Mouse (Mus musculus): Measurements from ENCODE around the gene Gm42957. TPM values are rescaled to one million over a fixed set of nuclear protein-coding genes. Genes with fewer than 3 reads are reported as not detected.
A peak's percentile ranks its signal among the peaks of the same experiment; 100 is the strongest.

The Gm42957 gene
- polyA plus RNA-seq, 1 experiment = 0.01 TPM

DNA sequence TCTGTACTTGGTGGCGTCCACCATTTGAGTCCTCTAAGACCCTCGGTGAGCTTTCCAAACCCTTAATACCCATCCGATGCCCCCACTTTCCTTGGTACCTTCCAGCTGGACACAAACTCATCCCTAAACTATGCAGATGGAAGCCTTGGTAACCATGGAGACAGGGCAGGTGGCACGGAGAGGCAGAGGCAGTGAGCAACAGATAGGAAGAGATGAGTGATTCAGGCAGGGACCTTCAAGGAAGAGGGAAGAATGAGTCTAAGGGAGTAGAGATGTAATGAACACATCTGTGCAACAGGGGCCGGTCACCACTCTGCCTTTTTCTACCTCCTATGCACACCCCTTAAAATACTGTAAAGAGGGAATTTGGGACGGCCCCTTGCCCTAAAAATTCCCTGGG, 39.6 kb upstream of the Gm42957 start:
- H3K79me3 ChIP-seq (ENCODE audit: low read depth) = no peaks in the 10 kb centered on the region
- H3K4me3 ChIP-seq (ENCODE audit: insufficient read depth, poor library complexity, severe bottlenecking) = no peak overlapping the region
- no peaks in the 10 kb centered on the region for H3K79me2 ChIP-seq (ENCODE audit: control insufficient read depth, insufficient read depth)
- H3ac ChIP-seq (ENCODE audit: control insufficient read depth, insufficient read length, low read depth) = no peak overlapping the region
- H3K27me3 ChIP-seq (ENCODE audit: control insufficient read depth, insufficient read depth, insufficient read length) = no peaks in the 10 kb centered on the region
- TF ChIP-seq MYOD1 (IDR thresholded peaks at IDR 0.05; ENCODE audit: control insufficient read depth, insufficient read length, low read depth) (peak; percentile 43), MAX (IDR thresholded peaks at IDR 0.05) (no peak)
- H3K36me3 ChIP-seq (ENCODE audit: control insufficient read depth, insufficient read depth) = no peaks in the 10 kb centered on the region

DNA sequence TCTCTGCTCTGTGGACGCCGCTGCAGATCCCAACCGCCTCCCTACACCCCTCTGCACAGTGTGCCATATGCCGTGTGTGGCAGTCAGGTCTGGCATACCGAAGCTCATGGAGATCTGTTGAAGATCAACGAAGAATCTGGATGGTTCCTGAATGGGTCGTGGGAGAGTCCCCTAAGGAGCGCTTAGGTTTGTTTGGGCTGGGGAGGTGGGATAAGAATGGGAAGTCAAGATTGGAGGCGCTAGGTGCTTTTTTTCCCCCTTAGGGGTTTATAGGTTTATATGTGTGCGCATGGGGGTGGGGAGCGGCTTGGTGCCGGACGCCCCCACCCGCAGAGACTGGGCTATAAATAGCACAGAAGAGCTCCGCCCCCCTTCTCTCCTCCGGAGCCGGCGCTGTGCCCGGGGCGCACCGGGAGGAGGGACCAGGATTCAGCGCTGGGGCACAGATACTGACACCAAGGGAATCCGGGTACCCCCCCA, 39.0 kb upstream of the Gm42957 start, which contains the start of gene Ankrd34a:
Ankrd34a (plus strand) TSS at position 409 of the 480 bp plus-strand sequence.
- H3K27me3 ChIP-seq (ENCODE audit: control insufficient read depth, insufficient read depth, insufficient read length) = no peaks in the 10 kb centered on the region
- TF ChIP-seq MYOG (IDR thresholded peaks at IDR 0.05; ENCODE audit: control insufficient read depth, extremely low read depth, insufficient read length) (no peak), CEBPB (IDR thresholded peaks at IDR 0.05; ENCODE audit: low read depth) (no peak), CTCF (IDR thresholded peaks at IDR 0.05; ENCODE audit: control insufficient read depth, insufficient read depth, insufficient read length) (no peak), FOSL1 (IDR thresholded peaks at IDR 0.05; ENCODE audit: insufficient read depth, low read length, poor library complexity, severe bottlenecking) (no peak)
- peak within 1 kb of the TSS; percentile 21 for H3K4me3 ChIP-seq (ENCODE audit: insufficient read depth, poor library complexity, severe bottlenecking)
- peaks cover under 1% of the 10 kb centered on the region for H3K79me3 ChIP-seq (ENCODE audit: low read depth)
- peak within 1 kb of the TSS; percentile 45 for H3ac ChIP-seq (ENCODE audit: control insufficient read depth, insufficient read length, low read depth)
- peaks cover 1% of the 10 kb centered on the region for H3K79me2 ChIP-seq (ENCODE audit: control insufficient read depth, insufficient read depth)
- no peaks in the 10 kb centered on the region for H3K36me3 ChIP-seq (ENCODE audit: control insufficient read depth, insufficient read depth)

DNA sequence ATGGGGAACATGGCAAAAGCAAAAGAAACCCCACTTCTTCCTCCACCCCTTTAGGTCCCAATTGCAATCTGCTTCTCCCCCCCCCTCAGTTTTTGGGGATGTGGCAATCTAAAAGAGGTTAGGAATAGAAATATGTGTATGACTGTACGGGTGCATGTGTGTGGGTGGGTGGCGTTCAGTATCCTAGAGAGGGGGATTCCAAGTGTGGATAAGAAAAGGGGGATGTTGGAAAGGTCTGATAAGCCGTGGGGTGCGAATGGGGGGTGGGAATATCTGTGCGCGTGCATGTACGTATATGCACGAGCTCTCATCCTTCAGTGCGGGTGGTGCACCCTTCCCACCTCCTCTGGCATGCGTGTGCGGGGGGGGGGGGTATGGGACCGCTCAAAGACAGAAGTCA, 38.4 kb upstream of the Gm42957 start:
- H3K4me3 ChIP-seq (ENCODE audit: insufficient read depth, poor library complexity, severe bottlenecking) = peak overlapping the region; percentile 21
- H3K36me3 ChIP-seq (ENCODE audit: control insufficient read depth, insufficient read depth) = no peaks in the 10 kb centered on the region
- H3K79me2 ChIP-seq (ENCODE audit: control insufficient read depth, insufficient read depth) = peaks cover 7% of the 10 kb centered on the region
- H3ac ChIP-seq (ENCODE audit: control insufficient read depth, insufficient read length, low read depth) = no peak overlapping the region
- no peak for TF ChIP-seq CEBPB (IDR thresholded peaks at IDR 0.05; ENCODE audit: low read depth)
- no peak for TF ChIP-seq CTCF (IDR thresholded peaks at IDR 0.05; ENCODE audit: control insufficient read depth, insufficient read depth, insufficient read length)
- TF ChIP-seq MYOD1 (IDR thresholded peaks at IDR 0.05; ENCODE audit: control insufficient read depth, insufficient read length, low read depth) = no peak
- no peak for TF ChIP-seq USF1 (IDR thresholded peaks at IDR 0.05; ENCODE audit: low read depth)
- no peak for TF ChIP-seq FOSL1 (IDR thresholded peaks at IDR 0.05; ENCODE audit: insufficient read depth, low read length, poor library complexity, severe bottlenecking)
- no peak for TF ChIP-seq MAX (IDR thresholded peaks at IDR 0.05)
- no peak for TF ChIP-seq MYOG (IDR thresholded peaks at IDR 0.05; ENCODE audit: control insufficient read depth, extremely low read depth, insufficient read length)
- H3K27me3 ChIP-seq (ENCODE audit: control insufficient read depth, insufficient read depth, insufficient read length) = no peaks in the 10 kb centered on the region
- H3K79me3 ChIP-seq (ENCODE audit: low read depth) = peaks cover 2% of the 10 kb centered on the region

DNA sequence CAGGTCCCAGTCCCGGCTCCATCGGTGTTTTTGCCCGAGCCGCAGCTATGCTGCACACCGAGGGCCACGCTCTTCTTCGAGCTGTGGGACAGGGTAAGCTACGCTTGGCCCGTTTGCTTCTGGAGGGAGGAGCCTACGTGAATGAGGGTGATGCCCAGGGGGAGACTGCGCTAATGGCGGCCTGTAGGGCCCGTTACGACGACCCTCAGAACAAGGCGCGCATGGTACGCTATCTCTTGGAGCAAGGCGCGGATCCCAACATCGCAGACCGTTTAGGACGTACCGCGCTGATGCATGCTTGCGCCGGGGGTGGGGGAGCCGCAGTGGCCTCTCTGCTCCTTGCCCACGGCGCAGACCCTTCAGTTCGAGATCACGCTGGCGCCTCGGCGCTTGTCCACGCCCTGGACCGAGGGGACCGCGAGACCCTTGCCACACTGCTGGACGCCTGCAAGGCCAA, 37.8 kb upstream of the Gm42957 start:
- TF ChIP-seq MYOD1 (IDR thresholded peaks at IDR 0.05; ENCODE audit: control insufficient read depth, insufficient read length, low read depth) (no peak), MAX (IDR thresholded peaks at IDR 0.05) (no peak), FOSL1 (IDR thresholded peaks at IDR 0.05; ENCODE audit: insufficient read depth, low read length, poor library complexity, severe bottlenecking) (no peak), USF1 (IDR thresholded peaks at IDR 0.05; ENCODE audit: low read depth) (no peak), CTCF (IDR thresholded peaks at IDR 0.05; ENCODE audit: control insufficient read depth, insufficient read depth, insufficient read length) (no peak), CEBPB (IDR thresholded peaks at IDR 0.05; ENCODE audit: low read depth) (no peak), MYOG (IDR thresholded peaks at IDR 0.05; ENCODE audit: control insufficient read depth, extremely low read depth, insufficient read length) (no peak)
- peaks cover 4% of the 10 kb centered on the region for H3K79me3 ChIP-seq (ENCODE audit: low read depth)
- H3K79me2 ChIP-seq (ENCODE audit: control insufficient read depth, insufficient read depth) = peaks cover 13% of the 10 kb centered on the region
- peak overlapping the region; percentile 21 for H3K4me3 ChIP-seq (ENCODE audit: insufficient read depth, poor library complexity, severe bottlenecking)
- H3K36me3 ChIP-seq (ENCODE audit: control insufficient read depth, insufficient read depth) = no peaks in the 10 kb centered on the region
- peak overlapping the region; percentile 45 for H3ac ChIP-seq (ENCODE audit: control insufficient read depth, insufficient read length, low read depth)
- no peaks in the 10 kb centered on the region for H3K27me3 ChIP-seq (ENCODE audit: control insufficient read depth, insufficient read depth, insufficient read length)

DNA sequence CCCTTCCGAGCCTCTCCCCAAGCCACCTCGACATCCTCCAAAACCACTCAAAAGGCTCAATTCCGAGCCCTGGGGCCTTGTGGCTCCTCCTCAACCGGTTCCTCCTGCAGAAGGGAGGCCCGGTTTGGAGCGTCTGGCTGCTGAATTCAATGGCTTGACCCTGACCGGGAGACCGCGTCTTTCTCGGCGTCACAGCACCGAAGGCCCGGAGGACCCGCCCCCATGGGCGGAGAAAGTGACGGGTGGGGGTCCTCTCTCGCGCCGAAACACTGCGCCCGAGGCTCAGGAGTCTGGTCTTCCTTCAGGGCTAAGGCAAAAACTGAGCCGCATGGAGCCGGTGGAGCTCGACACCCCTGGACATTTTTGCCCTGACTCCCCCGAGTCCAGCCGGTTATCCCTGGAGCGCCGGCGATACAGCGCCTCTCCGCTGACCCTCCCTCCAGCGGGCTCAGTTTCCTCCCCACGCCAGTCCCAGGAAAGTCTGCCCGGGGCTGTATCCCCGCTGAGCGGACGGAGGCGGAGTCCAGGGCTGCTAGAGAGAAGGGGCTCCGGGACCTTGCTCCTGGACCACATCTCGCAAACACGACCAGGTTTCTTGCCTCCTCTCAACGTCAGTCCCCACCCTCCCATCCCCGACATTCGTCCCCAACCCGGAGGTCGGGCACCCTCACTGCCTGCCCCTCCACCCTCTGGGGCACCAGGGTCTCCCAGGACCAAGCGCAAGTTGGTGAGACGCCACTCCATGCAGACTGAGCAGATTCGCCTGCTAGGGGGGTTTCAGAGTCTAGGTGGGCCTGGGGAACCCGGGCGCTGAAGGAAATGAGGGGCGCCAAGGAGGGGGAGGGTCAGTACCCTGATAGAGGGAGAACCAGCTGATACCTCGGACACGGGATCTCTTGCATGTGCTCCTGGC, 36.9 kb upstream of the Gm42957 start:
- Histone ChIP-seq H3K36me3 (ENCODE audit: control insufficient read depth, insufficient read depth) (no peaks in the 10 kb centered on the region), H3K27me3 (ENCODE audit: control insufficient read depth, insufficient read depth, insufficient read length) (no peaks in the 10 kb centered on the region), H3K4me3 (ENCODE audit: insufficient read depth, poor library complexity, severe bottlenecking) (peak overlapping the region; percentile 21), H3K79me2 (ENCODE audit: control insufficient read depth, insufficient read depth) (peaks cover 23% of the 10 kb centered on the region), H3ac (ENCODE audit: control insufficient read depth, insufficient read length, low read depth) (peak overlapping the region; percentile 51), H3K79me3 (ENCODE audit: low read depth) (peaks cover 13% of the 10 kb centered on the region)
- TF ChIP-seq CEBPB (IDR thresholded peaks at IDR 0.05; ENCODE audit: low read depth) (no peak), FOSL1 (IDR thresholded peaks at IDR 0.05; ENCODE audit: insufficient read depth, low read length, poor library complexity, severe bottlenecking) (no peak), MYOD1 (IDR thresholded peaks at IDR 0.05; ENCODE audit: control insufficient read depth, insufficient read length, low read depth) (no peak), USF1 (IDR thresholded peaks at IDR 0.05; ENCODE audit: low read depth) (no peak), MYOG (IDR thresholded peaks at IDR 0.05; ENCODE audit: control insufficient read depth, extremely low read depth, insufficient read length) (no peak), MAX (IDR thresholded peaks at IDR 0.05) (no peak), CTCF (IDR thresholded peaks at IDR 0.05; ENCODE audit: control insufficient read depth, insufficient read depth, insufficient read length) (no peak)
